Mouse (Mus musculus) right cerebral cortex, adult 18-20 months (tissue): ENCODE measurements at regions not wholly inside any gene's neighbourhood (a gene's known extent, or its start where the extent isn't known, plus 50 kb on each side); places are given as distances from the start of the nearest gene placed in this dataset.

Experiments used
- DNase-seq: peaks from one replicate; pipeline ENCODE4 v3.0.0; 2022; ENCODE audit warnings: mixed read lengths

DNA sequence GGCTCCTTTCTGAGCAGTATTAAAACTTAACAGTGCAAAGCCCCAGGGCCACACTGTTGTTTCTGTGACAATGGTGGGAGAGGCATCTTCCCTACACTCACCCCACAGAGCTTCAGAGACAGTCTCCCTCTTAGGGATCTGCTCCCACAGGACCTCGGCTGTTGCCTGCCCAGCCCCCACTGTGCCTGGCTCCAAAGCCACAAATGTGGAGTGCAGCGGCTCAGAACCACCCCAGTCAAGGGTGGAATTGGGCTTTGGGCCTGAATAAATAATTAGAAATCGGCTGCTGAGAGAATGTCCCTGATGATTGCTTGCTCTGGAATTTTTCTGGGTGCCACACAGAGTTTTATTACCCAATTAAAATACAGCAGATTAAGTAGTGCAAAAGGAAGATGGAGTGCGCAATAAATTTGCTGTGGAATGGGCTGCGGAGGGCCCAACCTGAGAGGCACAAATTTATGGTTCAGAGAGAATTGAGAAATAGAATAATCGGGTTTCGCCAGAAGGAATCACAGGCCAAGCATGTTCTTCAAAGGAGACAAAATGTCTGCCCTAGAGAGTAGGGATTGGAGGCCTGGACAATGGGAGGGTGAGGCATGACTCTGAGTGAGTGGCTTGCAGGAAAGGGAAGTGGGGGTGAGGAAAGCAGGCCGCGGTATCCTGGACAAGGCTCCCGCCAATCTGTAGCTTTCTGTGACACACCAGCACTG is 56.4 kb downstream of the Cd24a start:
- DNase-seq: no peak

DNA sequence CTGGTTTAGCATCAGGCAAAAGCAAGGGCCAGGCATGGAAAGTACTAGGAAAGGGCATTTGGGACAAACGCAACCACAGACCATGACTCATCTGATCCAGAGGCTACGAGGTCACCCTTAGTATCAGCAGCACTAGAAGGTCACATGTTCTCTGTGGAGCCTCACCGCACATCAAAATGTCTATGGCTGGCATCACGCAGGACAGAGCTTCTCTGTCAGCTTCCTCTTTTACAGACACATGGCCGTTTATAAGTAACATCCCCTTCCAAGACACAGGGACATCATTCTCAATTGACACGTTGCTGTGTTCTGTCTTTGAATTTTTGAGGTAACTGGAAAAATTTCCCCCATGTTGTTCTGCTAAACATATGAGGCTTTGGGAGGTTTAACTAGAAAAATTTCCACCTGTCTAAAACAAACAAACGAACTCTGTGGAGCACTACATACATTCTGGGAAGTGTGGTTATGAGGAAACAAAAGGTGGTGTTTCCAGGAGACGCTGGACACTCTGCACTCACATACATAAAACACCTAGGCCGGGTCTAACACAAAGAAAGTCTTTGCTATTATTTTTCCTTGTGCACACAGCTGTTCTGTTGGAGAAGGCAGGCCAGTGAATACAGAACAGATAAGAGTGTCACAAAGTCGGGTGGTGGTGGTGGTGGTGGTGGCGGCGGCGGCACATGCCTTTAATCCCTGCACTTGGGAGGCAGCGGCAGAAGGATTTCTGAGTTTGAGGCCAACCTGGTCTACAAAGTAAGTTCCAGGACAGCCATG is 63.3 kb downstream of the Cd24a start:
- DNase-seq: no peak

DNA sequence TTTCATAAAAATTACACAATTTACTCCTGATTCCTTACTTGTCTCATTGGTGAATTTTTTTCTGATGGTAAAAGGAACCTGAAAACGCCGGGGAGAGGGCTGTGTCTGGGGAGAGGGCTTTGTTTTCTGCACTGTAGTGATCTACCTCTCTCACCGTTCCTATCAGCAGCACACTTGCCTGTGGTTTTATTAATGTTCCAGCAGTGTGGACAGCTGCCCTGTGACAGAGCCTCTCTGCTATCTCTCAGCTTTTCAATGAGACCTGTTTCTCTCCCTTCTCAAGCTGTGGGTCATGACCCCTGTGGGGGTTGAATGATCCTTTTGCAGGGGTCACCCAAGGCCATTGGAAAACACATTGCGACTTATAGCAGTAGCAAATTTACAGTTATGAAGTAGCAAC is 68.2 kb downstream of the Cd24a start:
- no peak for DNase-seq

DNA sequence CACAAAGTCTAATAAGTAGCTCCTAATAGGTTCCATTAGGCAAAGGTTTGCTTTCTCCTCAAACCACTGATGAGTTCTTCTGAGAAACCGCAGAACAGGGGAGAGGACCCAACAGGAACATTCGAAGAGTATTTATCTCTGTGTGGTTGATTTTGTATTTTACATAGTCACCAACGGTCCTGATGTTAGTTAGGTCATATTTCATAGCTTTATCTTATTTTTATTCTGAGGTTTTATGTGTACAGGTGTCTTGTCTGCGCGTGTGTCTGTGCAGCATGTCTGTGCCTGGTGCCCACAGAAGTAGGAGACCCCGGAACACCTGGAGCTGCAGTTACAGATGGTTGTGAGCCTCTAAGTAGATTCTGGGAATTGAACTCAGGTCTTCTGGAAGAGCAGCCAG is 68.9 kb downstream of the Cd24a start:
- no peak for DNase-seq

DNA sequence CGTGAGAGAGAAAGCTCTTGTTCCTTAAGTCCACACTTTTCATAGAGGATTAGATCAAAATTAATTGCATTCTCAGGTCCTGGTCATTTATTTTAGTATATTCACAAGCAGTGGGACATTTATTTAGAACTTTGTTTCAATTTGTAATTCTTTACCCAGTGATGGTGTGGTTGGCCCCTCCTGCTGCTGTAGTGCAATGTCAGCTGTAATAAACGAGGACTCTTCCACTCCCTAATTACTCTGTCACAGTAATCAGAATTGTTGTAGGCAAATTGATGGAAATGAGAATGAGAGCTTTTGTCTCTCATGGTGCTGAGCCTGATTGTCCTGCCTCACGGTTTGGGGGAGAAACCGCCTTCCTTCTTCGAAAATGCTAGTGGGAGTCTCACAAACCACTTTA is 70.1 kb downstream of the Cd24a start:
- no peak for DNase-seq

DNA sequence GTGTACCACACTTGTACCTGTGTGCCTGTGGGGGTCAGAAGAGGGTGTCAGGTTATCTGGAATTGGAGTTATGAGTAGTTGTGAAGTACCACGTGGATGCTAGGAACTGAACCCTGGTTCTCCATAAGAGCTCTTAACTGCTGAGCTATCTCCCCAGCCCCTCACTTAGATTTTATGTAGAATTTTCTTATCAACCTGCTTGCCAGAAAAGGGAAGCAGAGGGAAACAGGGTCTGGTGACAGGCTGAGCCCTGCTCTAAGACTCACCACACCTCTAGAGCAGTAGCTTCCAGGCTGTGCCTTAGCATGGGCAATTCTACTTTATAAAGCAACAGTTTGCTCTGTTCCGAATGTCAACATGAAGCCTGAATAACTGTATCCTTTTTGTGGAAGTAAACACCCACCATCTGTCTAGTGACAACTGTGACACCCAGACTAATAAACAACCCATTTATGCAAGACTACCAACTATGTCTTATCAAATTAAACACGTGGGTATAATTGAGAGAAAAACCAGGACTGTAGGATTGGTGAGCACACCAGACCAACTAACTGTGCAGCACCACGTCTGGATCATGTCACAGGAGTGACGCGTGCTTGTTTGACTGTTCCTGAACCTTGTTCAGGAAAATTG is 70.8 kb downstream of the Cd24a start:
- DNase-seq: no peak

DNA sequence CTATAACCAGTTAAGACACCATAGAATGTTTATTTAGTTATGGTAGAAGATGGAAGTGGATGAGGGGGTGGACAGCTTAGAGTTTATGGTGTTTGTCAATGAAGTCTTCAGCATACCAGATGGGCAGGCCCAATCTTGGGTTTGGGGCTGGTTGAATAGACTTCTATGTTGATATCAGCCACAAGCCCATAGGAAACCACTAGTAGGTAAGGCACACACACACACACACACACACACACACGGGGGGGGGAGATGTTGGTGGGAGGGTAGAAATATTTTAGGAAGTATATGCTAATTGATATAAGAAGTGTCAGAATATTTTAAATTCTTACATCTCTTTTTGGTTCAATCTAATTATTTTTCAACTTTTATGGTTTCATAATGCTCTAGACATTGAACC is 72.4 kb downstream of the Cd24a start:
- no peak for DNase-seq

DNA sequence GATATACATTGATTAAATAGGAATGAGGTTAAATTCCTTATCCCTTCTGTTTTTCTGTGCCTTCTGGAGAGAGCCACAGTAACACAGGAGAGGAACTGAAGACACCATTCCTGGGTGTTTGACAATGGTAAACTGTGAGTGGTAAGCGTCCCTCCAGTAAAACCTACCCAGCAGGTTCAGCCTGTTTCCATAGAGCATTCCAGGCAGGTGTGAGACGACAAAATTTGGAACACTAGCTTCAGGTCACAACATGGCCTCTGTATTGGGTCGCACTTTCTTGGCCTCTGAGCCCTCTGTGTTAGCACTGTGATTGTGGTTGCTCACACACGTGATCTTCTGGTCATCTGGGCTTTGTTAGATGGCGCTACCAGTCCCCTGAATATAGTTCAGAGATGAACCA is 73.4 kb downstream of the Cd24a start:
- no peak for DNase-seq

DNA sequence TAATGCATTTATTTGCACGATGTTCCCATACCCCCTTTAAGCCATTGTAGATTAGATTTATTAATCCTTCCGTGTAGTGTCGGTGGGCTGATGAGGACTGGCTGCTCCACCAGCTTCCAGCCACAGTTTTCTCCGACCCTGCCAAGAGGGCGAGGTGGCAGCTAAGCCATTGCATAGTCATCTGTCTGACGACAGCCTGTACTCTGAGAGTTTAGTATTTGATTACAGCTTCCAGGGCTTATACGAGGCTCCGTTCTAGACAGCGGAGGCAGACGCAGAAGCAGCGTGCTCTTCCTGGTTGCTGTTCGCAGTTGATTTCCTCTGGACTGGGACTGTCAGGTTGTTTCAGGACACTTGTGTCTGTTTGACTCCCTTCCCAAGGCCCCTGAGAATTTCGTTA is 73.8 kb downstream of the Cd24a start:
- DNase-seq: no peak

DNA sequence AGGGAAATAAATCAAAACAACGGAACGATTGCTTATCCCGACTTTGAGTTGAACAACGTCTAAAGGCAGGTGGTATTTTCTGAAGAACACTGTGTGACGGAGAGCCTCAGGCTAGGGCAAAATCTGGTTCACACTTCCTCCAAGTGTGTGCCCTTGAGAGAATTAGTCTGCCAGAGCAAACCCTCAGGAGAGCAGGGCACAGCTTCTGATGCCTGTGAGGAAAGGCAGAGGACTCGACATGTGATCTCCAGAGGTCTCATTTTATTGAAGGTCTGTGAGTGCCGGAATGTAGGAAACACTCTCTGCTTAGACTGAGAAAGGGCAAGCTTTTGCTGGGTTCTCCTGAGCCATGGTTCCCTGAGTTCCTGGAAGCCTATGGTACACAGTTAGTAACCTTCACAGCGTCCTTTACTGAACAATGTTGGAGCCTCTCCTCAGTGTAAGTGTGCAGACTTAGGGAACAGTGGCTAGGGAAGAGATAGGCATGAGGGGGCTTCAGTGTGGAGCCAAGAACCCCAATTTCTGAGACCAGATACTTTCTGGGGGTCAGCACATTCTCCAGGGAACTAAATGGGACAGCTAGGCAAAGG is 77.1 kb downstream of the Cd24a start:
- no peak for DNase-seq

DNA sequence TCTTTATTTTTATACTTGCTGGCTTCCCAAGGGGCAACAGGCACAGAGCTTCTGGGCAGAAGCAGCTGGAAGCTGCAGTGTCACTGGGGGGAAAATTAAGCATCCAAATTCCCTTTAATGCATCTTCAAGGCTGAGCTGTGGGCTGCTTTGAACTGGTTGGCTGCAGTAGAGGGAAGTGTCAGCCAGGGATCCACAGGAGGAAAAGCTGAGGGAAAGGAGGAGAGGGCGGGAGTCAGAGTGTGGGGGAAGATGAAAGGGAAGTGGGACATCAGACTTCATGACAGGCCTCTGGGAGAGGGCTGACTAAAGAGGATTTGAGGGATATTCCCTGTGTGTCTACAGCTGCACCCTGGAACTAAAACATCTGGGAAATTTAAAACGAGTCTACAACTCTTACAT is 77.6 kb downstream of the Cd24a start:
- DNase-seq: no peak

DNA sequence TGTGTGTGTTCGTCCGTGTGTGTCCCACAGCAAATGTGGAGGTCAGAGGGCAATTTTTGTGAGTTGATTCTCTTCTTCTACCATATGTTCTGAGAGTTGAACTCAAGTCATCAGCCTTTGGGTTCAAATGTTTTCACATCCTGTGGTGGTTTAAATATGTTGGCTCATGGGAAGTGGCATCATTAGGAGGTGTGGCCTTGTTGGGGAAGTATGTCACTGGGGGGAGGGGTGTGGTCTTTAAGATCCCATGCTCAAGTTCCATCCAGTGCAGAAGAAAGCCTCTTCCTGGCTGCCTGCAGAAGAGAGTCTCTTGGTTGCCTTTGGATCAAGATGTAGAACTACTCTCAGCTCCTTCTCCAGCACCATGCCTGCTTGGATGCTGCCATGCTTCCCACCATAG is 78.1 kb downstream of the Cd24a start:
- DNase-seq: no peak

DNA sequence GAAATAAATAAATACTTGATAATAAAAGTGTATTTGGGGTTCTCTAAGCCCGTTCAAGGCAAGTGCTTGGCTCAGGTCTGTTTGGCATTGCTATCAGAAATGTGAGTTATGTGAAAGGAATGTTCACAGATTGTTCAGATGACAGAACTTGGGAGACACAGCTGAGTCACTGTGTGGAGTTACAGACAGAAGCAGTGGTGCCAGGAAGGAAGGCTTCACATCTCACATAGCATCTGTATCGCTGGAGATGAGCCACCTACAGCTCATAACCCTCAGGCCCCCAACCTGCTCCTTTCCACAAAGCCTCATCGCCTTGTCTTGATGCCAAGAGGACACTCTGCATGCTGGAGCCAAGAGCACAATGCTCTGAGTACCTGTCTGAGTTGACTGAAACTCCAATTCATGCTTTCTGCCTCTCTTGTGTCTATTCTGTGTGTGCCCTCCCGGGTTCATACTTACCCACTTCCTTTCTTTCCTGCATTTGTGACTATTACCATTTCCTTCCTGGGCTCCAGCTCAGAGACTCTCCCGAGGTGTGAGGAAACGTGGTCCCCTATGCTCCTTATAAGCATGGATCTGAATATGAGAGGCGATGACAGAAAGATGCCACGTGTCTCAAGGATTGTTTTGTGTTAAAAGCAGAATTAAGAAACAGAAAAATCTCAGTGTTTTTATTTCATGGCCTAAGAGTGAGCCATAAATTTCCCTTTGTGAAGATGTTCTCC is 79.6 kb downstream of the Cd24a start:
- no peak for DNase-seq

DNA sequence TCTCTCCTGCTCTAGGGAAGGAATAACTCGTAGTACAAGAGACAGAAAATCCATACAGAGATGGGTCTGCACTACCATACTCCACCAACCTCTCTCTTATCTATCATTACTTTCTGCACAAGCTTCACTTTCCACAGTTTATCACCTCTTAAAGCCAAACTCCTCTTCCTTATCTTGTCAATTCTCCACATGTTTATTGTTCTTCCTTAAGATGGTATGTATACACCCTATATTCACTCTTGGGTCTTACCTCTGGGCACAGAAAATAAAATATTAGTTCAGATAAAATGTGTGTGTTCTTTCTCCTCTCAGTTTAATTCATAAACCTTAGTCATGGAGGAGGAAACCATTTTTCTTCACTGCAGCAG is 80.1 kb downstream of the Cd24a start:
- no peak for DNase-seq

DNA sequence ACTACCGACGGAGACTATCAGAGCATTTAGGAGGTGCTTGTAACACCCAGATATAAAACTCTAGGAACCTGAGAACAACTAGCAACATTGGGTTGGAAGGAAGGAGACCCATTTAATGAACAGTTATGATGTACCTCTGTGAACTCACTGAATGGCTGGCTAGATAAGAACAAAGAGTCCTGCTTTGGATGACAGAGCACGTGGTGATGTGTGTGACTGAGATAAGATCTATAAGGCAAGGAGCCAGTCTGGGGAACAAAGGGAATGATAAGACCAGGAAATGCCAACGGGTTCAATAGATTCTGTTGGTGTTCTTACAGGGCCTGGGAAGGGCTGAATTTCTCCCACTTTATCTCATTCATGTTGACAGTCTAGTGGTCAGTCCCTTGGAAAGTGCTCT is 86.8 kb downstream of the Cd24a start:
- no peak for DNase-seq

DNA sequence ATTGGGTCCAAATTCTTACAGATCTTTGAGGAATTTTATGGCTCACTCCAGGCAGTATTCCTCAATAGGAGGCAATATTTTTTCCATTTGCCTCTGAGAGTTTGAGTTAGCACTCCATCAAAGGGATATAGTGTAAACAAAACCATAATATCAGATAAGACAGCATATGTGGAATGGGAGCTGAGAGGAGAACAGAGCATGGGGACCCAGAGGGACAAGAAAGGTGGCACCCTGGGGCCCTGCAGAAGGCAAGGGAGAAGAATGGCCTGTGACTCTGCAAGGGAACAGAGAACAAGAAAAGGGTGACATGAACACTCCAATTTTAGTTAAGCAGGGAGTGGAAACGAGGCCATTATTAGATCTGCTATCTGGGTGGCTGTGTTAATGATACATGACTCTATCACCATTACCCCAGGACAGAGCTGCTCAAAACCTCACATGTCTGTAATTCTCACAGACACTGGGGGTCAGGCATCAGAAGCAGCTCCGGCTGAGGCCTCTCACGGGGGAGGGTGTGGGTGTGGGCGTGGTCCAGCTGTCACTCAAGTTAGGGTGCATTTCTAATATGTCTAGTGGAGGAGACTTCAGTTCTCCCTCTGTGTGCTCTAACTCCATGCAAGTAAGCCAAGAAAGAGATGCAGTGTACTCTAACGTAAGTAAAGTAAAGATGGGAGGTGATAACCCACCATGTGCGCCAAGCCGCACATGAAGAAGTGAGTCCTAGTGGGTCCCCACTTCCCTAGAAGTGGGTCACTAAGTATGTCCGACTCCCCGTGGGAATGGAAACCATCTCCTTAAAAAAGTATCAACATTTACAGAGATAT is 88.4 kb downstream of the Cd24a start:
- no peak for DNase-seq

DNA sequence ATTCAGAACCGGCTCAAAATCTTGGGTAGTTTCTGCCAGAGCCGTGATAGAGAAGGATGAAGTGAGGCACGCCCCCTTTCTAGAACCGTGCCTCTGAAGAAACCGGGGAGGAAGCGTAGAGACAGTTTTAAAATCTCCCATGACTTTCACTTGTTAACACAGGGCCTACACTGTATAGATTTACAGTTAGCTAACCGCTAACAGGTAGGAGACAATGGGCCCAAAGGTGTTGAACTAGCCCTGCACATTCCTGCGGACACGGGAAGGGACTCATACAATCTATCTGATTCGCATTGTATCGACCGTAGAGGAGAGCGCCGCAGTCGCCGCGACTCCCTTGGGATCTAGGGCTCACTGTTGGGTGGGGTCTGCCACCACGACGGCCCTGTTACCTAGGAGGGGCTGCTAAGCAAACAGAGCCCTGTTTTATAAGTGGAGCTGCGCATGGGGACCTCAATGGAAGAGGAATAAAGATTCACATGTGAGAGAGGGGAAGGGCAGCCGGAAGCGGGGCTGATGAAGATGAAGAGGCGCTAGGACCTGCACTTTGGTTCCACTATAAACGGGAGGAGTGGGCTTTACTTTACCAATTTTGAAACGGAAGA is 89.1 kb downstream of the Cd24a start:
- DNase-seq: no peak

DNA sequence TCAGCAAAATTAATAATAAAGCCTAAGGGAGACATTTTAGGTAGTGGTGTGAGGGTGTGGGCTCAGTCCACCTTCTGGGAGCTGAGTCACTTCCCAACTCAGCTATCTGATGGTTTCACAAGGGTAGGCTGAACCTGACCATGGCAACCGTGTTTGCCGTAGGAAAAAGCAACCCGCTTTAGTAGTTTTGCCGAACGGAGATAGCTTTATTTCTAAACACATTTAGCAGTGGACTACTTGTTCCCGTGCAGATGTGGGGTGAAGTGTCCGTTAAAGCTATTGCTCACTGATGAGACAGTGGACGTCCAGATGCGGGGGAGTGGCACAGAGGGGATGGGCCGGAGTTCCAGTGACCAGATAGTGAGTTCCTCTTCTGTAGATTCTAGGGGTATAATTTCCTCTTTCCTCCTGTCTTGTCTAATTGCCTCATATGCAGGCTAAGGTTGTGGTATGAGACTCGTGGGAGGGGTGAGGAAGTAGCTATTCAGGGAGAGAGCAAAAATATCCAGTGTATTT is 89.7 kb downstream of the Cd24a start:
- DNase-seq: no peak

DNA sequence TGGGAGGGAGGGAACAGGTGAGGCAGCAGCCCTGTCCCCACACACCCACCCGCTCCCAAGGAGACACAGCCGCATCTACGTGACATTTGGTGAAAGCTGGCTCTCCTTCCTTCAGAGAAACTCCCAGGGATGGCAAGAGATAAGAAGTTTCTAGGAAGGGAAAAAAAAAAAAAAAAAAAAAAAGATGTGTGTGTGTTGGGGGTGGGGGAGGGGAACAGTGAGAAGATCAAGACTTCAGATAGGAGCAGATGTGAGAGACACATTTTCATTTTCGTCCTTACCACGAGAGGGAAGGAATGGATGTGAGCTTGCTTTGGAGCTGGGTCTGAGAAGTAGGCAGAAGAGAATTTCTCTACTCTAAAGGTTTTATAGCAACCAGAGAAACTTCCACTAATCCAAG is 91.4 kb downstream of the Cd24a start:
- no peak for DNase-seq

DNA sequence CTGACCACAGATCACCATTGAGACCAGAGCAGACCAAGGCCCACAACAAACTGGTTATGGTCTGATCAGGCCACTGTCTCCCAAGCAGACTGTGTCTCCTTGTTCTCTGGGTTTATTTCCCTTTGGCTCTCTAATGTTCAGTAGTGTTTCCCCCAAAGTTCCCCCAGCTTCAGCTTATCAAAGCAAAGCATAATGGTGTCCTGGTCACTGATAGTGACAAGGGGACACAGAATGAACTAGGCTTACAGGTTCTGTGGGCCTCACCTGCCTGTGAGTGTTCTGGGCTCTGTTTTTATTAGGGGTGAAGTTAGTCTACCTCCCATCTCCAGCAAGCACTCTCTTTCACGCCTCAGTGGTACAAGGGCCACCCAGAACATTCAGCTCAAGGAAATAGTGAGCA is 92.7 kb downstream of the Cd24a start:
- no peak for DNase-seq

DNA sequence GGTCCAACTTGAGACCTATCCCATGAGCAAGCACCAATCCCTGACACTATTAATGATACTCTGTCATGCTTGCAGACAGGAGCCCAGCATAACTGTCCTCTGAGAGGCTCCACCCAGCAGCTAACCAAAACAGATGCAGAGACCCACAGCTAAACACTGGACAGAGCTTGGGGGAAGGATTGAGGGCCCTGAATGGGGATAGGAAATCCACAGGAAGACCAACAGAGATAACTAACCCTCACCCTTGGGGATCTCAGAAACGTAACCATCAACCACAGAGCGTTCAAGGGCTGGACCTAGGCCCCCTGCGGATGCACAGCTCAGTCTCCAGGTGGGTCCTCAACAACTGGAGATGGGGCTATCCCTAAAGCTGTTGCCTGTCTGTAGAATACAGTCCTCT is 93.7 kb downstream of the Cd24a start:
- no peak for DNase-seq

DNA sequence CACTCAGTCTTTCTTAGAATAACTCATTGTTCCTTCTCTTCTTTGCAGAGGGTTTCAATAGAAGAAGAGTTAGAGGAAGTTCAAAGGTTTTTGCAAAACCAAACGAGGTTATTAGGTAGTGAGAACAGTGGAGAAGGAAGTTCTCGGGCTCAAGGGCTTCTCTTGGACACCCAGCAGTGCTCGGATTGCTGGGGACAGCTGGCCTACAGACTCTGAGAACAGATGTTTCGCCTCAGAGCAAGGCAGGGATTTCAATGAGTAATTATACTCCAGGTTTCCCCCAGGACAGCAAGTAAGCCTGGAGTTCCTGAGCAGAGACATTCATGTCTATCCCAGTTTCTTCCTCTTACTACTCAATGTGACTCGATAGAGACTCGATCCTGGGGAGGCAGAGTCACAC is 94.4 kb downstream of the Cd24a start:
- DNase-seq: no peak
